Mouse (Mus musculus): ENCODE data around the gene Zbtb7b.
A peak's percentile ranks its signal among the peaks of the same experiment; 100 is the strongest.
"Not testable (repeated sequence)": the region's sequence is repeated elsewhere in the genome, so short reads cannot be mapped to it uniquely, and the experiment has no call there.

Zbtb7b gene

DNA sequence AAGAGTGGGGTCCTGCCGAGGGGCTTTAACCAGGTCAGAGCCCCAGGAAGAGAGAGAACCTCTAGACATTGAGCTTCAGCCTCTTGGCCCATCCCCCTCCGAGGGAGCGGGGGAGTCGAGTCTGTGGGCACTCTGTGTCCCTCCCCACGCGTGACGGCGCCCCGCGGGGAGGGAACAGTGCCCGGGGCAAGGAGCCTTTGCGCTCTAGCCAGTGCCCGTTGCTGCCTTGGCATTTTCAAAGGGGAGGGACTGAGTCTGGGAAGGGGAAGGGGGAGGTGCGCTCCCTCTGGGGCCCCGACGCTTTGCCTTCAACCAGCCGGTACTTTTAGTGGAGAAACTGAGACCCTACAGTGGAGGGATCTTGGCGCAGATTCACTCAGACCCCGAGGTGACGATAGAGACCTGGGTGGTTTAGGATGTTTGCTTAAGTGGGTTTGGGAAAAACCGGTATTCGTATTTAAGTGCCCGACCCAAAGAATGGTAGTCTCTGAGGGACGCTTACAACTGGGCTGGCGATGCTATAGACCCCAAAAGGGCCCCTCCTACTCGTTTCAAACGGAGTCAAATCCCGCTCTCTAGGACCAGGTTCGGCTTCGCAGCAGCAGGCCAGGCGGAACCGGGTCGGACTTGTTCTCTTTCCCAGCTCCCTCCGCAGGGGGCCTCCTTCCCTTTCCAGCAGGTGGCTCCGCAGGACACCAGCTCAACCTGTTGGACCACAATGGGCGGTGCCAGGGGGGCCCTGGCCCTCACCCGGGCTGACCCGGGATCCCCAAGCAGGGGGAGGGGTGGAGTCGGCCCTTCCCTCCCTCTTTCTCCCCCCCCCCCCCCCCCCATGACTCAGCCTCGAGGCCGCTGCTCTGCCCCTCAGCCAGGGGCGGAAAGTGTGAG is at the start of gene Zbtb7b:
TSS of gene Zbtb7b (minus strand) at position 771 of the 888 bp plus-strand sequence.
- peak in 1 of 2 experiments; percentile 69 for DNase-seq (ENCODE audit: low spot score in 2 of 2)

DNA sequence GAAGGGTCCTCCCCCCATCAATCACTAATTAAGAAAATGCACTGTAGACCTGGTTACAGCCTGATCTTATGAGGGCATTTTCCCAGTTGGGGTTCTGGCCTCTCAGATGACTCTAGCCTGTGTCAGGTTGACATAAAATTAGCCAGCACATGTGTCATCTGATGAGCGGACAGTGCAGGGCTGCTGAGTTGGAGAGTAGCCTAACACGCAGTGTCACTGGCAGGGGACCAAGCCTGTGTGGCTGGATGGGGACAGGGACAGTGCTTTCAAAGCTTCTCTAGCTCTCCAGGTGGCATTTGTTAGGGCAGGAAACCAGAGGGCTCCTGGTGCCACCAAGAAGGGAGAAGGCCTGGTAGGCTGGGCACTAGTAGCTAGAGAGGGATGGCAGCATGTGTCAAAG is 46.1 kb upstream of the Zbtb7b start:
- no peak for DNase-seq (ENCODE audit: low spot score in 2 of 2)

DNA sequence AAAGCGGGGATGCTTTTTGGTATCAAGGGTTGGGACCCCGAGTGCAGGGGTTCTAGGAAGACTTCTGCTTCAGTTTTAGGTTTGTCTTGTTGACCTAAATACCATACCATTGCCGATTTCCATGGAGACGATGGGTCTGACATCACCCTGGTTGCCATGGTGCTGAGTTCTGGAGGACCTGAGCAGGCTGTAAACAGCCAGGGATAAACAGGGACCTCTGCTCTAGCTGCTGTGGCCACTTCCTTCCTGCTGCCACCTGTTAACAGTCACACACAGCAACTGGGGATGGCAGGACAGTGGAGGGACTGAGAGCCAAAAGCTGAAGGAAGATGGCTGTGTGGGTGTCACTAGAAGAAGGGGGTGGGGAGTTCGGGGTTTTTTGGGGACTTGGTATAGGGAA is 42.7 kb upstream of the Zbtb7b start:
- DNase-seq (ENCODE audit: low spot score in 2 of 2) = no peak

DNA sequence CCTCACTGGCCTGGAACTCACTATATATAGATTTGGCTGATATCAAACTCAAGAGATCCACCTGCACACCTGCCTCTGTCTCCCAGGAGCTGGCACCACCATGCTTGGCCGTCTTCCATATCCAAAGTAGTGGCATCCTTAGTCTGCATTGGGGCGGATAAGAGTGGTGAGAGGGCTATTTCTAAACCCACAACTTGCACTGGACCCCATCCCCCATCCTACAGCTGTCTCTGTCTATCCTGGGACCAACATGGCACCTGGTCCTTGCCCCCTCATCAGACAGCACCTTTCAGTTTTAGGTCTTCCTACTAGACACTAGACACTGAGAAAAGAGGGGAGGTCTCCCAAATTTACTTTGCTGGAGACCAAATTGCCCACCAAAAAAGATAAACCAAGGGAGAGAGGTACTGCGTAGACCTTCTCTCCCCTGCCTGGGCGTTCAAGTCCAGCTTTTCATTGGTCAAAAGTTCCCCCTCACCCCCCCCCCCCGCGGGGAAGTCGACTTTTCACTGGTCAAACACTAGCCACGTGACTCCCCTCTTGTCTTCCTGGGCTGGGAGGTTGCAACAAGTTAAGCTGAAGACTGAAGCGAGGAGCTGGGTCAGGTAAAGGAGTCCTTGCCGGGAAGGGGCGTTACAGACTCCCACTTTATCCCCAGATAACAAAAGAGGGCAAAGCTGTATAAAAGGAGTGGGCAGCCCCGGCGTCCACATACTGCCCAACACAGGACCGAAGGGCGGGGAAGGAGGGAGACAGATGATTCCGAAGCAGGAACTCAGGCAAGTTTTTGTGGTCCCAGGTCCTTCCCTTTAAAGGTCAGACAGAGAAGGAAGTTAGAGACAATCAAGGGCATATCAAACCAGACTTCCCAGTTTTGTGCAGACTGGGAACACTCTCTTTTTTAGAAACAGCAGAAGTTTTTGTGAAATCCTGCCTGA is 41.9 kb upstream of the Zbtb7b start, which contains the start of gene Pbxip1:
TSS of gene Pbxip1 (plus strand) at position 531 of the 938 bp plus-strand sequence.
- no peak for DNase-seq (ENCODE audit: low spot score in 2 of 2)

DNA sequence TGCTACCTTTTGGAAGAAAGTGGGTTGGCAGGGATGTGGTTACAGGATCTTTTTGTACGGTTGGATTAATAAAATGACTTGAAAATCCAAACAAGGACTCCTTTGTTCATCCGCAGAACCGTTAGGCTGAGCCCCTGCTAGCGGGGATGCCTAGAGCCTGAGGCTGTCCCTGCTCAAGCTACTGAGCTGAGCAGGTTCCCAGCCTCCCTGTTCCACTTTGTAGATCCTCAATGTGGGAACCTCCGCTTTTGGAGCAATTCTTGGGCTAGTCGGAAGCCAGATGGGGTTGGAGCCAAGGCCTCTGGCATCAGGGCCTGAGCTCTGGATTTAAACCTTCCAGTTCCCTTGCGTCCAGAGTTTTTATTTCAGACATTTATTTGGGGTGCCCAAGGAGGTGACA is 40.5 kb upstream of the Zbtb7b start:
- no peak for DNase-seq (ENCODE audit: low spot score in 2 of 2)

DNA sequence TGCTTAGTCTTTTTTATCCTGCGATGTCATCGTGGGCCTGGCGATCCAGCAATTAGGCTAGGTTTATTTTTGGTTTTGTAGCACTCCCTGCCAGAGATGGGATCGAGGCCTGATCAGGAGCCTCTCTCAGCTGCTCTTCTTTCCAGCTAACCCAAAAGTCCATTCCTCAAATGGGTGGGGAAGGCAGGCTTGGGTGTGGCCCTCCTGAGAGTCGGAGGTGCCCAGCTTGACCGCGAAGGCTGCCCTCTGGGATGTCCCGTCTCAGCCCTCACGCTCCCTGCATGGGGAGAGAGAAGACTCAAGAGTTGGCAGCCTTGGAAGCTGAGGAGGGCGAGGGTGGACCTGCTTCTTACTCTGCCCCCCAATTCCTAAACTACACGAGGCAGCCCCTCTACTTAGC is 40.0 kb upstream of the Zbtb7b start:
- DNase-seq (ENCODE audit: low spot score in 2 of 2) = no peak

DNA sequence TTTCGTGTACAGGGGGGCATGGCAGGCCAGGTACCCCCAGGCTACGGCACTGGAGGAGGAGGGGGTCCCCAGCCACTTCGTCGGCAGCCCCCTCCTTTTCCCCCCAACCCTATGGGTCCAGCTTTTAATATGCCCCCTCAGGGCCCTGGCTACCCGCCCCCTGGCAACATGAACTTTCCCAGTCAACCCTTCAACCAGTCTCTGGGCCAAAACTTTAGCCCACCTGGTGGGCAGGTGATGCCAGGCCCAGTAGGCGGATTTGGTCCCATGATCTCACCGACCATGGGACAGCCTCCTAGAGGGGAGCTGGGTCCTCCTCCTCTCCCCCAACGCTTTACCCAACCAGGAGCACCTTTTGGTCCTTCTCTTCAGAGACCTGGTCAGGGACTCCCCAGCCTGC is 38.0 kb upstream of the Zbtb7b start:
- no peak for DNase-seq (ENCODE audit: low spot score in 2 of 2)

DNA sequence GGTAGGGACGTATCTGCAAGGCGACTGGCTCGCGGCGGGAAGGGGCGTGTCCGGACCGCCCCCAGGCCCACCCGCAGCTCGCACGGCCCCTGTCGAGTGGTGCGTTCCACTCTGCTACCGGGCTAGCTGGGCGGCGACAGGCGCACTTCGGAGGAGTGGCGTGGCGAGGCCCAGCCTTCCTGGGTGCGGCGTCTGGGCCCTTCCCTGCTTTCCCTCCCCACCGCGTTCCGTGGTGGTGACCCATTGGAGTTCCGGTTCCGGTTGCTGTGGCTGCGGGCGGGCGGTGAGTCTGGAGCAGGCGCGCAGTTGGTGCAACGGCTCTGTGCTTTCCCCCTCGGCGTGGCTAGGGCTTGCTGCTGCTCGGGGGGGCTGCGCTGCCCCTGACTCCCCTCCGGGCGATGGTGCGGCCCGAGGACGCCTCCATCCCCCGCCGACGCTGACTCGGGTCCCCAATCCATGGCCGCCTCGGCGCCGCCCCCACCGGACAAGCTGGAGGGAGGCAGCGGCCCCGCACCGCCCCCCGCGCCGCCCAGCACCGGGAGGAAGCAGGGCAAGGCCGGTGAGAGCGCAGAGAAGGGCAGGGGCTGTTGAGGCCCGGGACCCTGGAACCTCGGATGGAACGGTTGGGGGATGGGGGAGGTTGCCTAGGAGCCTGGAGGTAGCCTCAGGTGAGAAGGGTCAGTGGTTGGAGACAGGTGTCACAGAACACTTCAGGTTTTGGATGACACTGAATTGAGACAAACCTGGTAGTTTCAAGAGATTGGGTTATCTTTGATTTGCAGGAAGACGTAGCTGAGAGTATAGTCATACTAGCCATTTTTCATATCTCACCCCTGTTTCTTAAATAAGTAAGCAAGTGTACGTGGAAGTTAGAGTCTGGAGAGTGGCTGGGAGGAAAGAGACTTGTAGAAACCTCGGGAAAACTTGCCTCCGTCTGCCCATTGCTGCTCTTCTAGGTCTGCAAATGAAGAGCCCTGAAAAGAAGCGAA is 35.9 kb upstream of the Zbtb7b start, which contains the start of gene Pygo2:
TSS of gene Pygo2 (plus strand) at position 44 of the 989 bp plus-strand sequence.
- peak; percentile 87 to 92 for DNase-seq (ENCODE audit: low spot score in 2 of 2)

DNA sequence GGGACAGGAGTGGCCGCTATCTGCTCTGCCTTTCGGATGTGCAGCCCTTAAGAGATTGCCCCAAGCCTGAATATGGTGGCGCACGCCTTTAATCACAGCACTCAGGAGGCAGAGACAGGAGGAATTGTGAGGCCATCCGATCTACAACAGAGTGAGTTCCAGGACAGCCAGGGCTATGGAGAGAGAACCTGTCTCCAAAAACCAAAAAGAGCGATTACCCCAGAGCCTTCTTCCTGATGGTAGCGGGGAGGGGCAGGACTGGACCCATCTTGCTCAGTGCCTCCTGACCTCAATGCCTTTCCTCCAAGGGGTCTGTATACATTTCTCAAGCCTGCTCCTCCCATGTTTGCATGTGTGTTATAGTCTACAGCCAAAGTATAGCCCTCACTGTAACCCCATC is 34.4 kb upstream of the Zbtb7b start:
- DNase-seq (ENCODE audit: low spot score in 2 of 2) = not testable (repeated sequence)

DNA sequence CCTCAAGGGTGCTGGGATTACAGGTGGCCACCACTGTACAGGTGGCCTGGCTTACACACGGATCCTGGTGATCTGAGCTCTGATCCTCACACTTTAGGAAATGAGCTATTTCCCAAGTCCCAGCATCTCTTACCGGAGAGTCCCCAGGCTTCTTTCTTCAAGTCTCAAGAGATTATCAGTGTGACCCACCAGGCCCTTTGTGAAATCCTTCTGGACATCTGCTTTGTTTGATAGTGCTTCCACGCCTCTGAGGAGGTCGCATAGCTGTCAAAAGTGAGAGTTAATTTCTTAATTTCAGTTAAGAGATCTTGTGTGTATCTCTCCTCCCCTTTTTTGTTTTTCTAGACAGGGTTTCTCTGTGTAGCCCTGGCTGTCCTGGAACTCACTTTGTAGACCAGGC is 31.3 kb upstream of the Zbtb7b start:
- no peak for DNase-seq (ENCODE audit: low spot score in 2 of 2)

DNA sequence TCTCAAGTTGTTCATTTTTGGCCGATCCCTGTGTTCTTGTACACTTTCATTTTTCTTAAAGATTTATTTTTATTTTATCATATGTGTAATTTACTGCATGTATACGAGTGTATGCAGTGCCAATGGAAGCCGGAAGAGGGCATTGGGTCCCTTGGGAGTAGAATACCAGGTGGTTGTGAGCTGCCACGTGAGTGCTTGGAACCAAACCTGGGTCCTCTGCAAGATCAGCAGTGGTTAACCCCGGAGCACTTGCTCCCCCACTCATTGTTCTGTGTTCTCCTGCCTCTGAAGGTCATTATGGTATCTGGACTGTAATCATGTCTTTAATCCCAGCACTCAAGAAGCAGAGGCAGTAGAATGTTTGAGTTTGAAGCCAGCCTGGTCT is 30.6 kb upstream of the Zbtb7b start:
- no peak for DNase-seq (ENCODE audit: low spot score in 2 of 2)

DNA sequence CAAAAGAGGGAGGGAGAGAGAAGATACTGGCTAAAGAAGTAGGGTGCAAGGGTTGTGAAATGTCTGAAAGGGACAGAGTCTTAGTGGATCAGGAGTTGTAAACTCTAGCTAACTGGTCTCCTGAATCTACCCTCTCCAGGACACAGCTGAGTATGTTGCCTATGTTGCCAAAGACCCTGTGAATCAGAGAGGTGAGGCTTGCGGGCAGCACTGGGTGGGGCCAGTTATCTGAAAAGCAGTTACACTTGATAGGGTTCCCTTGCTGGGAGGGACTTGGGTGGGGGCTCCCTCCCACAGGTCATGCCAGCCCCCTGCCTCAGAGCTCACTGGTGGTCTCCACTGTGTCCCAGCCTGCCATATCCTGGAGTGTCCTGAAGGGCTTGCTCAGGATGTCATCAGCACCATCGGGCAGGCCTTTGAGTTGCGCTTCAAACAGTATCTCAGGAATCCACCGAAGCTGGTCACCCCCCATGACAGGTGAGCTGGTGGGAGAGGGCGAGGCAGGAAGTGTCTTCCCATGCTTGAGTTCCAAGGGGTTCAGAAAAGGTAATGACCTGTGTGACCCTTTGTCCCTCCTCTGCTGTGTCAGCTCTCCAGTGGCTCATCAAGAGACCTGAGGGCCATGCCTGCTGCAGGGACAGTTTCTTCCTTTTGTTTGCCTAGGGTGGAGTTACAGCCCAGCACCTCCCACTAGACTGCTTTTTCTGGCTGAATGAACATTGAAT is 30.0 kb upstream of the Zbtb7b start:
- DNase-seq (ENCODE audit: low spot score in 2 of 2) = no peak

DNA sequence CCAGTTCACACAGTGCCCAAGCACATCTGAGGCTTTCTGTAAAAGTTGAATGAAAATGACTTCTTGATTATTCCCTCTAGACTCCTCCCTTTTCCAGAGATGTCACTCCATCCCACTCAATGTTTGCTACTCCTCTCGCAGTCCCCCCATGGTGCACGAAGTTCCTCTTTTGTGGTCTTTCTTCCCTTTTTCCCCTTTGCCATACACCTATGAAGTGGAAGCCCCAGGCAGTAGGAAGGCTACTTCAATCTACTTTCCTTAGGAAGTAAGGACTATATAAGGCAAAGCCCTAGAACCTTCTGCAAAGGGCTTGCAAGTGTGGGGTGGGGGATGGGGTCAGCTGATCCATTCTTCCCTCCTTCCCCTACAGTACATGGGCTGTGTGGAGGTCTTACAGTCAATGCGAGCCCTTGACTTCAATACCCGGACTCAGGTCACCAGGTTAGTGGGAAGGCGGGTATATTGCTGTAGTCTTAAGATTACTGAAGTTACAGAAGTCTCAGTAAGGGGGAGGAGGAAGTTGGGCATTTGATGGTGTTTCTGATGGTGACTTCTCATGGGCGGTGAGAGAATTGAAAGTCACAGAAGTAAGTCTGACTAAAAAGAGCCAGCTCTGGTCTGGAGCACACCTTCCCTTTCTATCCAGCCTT is 28.1 kb upstream of the Zbtb7b start:
- no peak for DNase-seq (ENCODE audit: low spot score in 2 of 2)

DNA sequence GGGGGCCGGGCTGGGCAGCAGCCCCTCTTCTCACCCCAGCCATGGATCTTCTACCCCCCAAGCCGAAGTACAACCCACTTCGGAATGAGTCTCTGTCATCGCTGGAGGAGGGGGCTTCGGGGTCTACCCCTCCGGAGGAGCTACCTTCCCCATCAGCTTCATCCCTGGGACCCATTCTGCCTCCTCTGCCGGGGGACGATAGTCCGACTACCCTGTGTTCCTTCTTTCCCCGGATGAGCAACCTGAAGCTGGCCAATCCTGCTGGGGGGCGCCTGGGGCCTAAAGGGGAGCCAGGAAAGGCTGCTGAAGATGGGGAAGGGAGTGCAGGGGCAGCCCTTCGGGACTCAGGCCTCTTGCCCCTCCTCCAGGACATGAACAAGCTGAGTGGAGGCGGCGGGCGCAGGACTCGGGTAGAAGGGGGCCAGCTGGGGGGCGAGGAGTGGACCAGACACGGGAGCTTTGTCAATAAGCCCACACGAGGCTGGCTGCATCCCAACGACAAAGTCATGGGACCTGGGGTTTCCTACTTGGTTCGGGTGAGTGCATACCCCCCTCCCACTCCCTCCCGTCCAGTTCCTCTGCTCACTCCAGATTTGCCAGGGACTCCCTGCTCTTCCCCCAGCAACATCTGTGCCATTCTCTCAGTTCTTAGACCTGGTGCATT is 27.4 kb upstream of the Zbtb7b start:
- no peak for DNase-seq (ENCODE audit: low spot score in 2 of 2)

DNA sequence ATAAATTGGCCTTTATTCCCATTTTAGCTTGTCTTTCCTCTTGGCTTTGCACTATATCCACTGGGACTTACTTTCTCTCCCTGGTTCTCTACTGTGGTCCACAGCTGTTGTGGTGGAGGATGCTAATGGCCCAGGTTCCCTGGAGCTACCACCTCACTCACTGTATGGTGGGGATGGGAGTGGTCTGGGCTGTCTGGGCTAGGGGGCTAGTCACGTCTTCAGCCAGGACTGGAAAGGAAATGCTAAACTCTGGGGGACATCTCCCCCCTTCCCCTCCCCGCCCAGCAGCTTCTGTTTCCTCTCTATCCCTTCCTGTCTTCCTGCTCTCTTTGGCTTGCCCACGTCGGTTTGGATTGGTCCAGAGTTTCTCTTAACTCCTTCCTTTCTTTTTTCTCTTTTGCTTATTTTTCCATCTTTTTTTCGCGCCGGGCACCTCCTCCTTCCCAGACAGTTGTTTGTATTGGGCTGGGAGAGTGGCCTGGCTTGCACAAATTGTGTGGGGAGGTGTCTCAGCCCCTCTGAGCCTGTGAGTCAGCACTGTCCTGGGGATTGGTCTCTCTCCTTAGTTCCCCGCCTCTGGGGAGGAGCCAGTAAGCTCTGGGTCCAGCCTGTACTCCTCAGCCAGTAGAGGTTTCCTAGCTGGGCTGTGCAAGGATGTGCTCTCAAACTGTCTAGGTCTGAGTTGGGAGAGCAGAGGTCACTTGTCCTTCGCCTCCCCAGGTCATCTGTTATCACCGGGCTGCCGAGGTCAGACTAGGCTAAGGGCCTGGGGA is 26.6 kb upstream of the Zbtb7b start:
- peak in 1 of 2 experiments; percentile 43 for DNase-seq (ENCODE audit: low spot score in 2 of 2)

DNA sequence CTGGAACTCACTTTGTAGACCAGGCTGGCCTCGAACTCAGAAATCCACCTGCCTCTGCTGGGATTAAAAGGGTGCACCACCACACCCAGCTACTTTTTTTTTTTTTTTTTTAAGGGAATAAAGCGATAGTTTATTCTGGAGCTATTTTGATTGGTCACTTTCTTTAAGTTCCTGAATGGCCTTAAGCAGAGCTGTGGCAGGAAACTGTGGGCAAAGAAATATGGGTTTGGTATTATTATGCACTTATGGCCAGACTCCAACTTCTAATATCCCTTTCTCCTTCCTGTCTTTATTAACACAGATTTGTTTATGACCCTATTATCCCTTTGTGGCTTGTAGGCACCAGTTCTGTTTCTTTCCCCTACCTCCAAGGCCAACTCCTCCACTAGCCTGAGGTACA is 25.8 kb upstream of the Zbtb7b start:
- DNase-seq (ENCODE audit: low spot score in 2 of 2) = no peak

DNA sequence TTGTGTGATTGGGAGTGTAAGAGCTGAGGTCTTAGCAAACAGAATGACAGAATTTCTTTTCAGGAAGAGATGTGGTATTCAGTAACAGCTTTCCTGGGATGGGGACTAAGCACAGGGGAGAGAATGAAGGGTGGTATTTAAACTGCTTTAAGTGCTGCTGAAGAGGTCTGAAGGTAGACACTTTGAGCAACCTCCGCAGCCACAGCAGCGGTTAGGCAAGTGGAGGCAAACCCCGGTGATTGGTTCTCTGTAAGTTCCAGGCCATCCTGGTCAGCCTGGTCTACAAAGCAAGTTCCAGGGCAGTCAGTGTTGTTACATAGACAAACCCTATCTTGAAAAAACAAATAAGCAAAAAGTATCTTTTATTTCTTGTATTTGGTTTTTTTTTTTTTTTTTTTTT is 25.4 kb upstream of the Zbtb7b start:
- no peak for DNase-seq (ENCODE audit: low spot score in 2 of 2)

DNA sequence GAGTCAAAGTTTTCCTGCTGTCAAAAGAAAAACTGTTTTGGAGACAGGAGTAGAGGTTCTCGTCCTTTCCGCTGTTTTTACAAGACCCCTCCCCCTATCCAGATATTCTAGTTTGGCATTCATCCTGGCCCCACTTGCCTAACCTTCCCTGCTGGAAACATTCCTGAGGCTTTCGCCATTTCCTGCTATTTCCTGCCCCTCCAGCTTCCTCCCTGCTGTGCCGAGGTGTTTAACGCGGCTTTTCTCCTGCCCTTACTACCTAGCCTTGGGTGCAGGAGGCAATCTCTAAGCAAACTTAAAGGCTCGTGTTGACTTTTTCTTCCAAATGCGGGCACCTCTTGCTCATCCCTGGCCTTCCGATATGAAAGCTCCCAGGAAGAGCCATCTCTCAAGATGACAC is 25.0 kb upstream of the Zbtb7b start:
- DNase-seq (ENCODE audit: low spot score in 2 of 2) = no peak

DNA sequence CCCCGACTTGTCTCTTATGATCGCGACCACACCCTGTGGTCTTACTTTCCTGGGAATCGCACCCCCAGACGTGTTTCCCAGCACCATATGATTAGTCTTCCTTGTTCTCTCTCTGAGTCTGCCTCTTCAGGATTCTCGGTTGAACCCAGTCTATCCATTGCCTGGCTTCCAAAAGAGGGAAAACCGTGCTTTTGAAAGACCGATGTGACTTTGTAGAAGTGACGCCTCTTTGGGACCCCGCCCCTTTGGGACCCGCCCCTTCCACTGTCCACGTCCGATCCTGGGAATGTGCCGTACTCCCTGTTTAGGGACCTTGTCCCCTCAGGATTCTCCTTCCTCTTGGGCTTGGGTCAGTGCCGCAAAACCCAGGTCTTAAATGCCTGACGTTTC is 24.3 kb upstream of the Zbtb7b start:
- DNase-seq (ENCODE audit: low spot score in 2 of 2) = peak in 1 of 2 experiments; percentile 58

All from cerebellum, postnatal 4 days (tissue).